ENCODE assay signal across 10 mouse cellular contexts in the genomic region with DNA sequence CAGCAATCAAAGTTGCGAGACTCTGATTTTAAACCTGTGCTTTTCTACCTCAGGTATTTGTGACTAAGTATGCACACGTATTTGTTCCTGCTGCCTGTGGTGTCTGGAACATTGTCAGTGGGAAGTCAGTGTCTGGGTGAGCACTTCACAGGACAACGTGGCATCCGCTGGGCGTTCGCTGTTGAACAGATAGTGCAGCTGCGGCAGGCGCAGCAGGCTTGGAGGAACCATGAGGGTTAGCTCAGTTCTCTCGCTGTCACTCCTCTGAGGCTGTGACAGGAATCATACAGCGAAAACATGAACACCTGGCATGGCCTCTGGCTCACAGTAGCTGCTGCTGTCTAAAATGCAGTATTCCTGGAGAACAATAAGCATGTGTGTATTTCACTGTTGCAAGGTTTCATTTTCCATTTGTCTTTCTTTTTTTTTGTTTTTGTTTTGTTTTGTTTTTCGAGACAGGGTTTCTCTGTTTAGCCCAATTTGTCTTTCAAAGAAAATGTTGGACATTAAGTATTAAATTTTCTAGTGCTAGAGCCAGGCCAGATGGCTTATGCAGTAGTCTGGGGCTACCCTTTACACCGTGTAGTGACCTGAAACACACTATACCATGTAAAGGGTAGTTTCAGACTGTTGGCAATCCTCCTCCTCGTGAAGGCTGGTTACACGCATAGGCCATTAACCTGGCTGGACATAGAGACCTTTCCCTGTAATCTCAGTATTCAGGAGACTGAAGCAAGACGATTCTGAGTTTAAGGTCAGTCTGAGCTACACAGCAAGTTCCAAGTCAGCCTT. TPM values are rescaled to one million over a fixed set of nuclear protein-coding genes. Genes with fewer than 3 reads are reported as not detected.
DNase-seq lines count a peak whose midpoint lies in the region; ATAC-seq and TF ChIP-seq lines count a peak whose summit lies in the region.
"Had no signal": no experiment of that assay in that cellular context is flagged by ENCODE, and none has a peak within 500 bp of the region (broad histone marks: within the 10 kb centered on the region; RNA-seq: fewer than 3 reads in every experiment).

No protein-coding gene starts in this region.

- H3K4me1 ChIP-seq in heart, embryonic 13.5 days: peaks cover 19% of the 10 kb centered on the region
- no peaks in the 10 kb centered on the region; the same call in 1 of the 2 replicates for H3K4me1 ChIP-seq in heart, adult 2 months (ENCODE audit: control insufficient read depth, insufficient read depth, low read length)
- H3K4me1 ChIP-seq in hindbrain, embryonic 15.5 days (replicated peaks): no peaks in the 10 kb centered on the region
- no peaks in the 10 kb centered on the region for H3K4me1 ChIP-seq in lung, postnatal 0 days (ENCODE audit: insufficient read depth, low read depth, low read length)

- peaks cover 63% of the 10 kb centered on the region for H3K36me3 ChIP-seq in heart, embryonic 13.5 days
- H3K36me3 ChIP-seq in heart, adult 2 months (ENCODE audit: control insufficient read depth, insufficient read depth, low read length): no peaks in the 10 kb centered on the region; the same call in 1 of the 2 replicates
- H3K36me3 ChIP-seq in hindbrain, embryonic 15.5 days: no peaks in the 10 kb centered on the region
- H3K36me3 ChIP-seq in lung, postnatal 0 days (ENCODE audit: insufficient read depth, low read length): 0 out of 2 replicates have a peak, but pooled peaks cover 2% of the 10 kb centered on the region

- no peak for DNase-seq in heart, adult 2 months
- DNase-seq in retina, postnatal 1 day: peak; percentile 17
- no peak for DNase-seq in retina, embryonic 14.5 days (ENCODE audit: low spot score)
- peak; percentile 76 for DNase-seq in thymus, postnatal 14 days
- DNase-seq in embryo, embryonic 9.5 days (ENCODE audit: extremely low spot score): no peak
- no peak for DNase-seq in lung, postnatal 0 days (ENCODE audit: low spot score)
- DNase-seq: cerebellum, postnatal 10 days; lung, postnatal 36 days had no signal

- TF ChIP-seq CTCF in heart, adult 2 months (IDR thresholded peaks at IDR 0.05): no peak
- no peak for TF ChIP-seq CTCF in lung, postnatal 0 days (IDR thresholded peaks at IDR 0.05)

- no peaks in the 10 kb centered on the region for H3K27me3 ChIP-seq in heart, embryonic 13.5 days (replicated peaks)
- H3K27me3 ChIP-seq in heart, adult 2 months (ENCODE audit: control insufficient read depth, insufficient read depth, low read length): no peaks in the 10 kb centered on the region
- H3K27me3 ChIP-seq in hindbrain, embryonic 15.5 days: no peaks in the 10 kb centered on the region
- no peaks in the 10 kb centered on the region for H3K27me3 ChIP-seq in lung, postnatal 0 days (replicated peaks; ENCODE audit: insufficient read depth, low read length)

- H3K4me3 ChIP-seq in heart, embryonic 13.5 days: no peak overlapping the region
- H3K4me3 ChIP-seq in heart, adult 2 months: no peak overlapping the region
- H3K4me3 ChIP-seq in hindbrain, embryonic 15.5 days: no peak overlapping the region
- H3K4me3 ChIP-seq in lung, postnatal 0 days (ENCODE audit: low read depth, low read length): no peak overlapping the region

- no peaks in the 10 kb centered on the region for H3K79me2 ChIP-seq in heart, adult 2 months (replicated peaks; ENCODE audit: control insufficient read depth, insufficient read depth, low read length)

- intact Hi-C loops in heart, adult 2 months (cut with DNase I): loop anchor here (10.0 kb wide), 1 partner anchor 599 kb away; a partner anchor contains a TSS

- H3K9ac ChIP-seq in heart, embryonic 13.5 days: no peak overlapping the region
- no peak overlapping the region for H3K9ac ChIP-seq in heart, adult 2 months (ENCODE audit: low read depth, low read length)
- no peak overlapping the region for H3K9ac ChIP-seq in hindbrain, embryonic 15.5 days
- H3K9ac ChIP-seq in lung, postnatal 0 days (replicated peaks; ENCODE audit: low read depth): no peak overlapping the region

- H3K9me3 ChIP-seq in heart, embryonic 13.5 days: no peaks in the 10 kb centered on the region
- no peaks in the 10 kb centered on the region for H3K9me3 ChIP-seq in hindbrain, embryonic 15.5 days
- no peaks in the 10 kb centered on the region for H3K9me3 ChIP-seq in lung, postnatal 0 days (ENCODE audit: low read length)

- no peak overlapping the region for H3K4me2 ChIP-seq in heart, embryonic 13.5 days
- no peak overlapping the region for H3K4me2 ChIP-seq in hindbrain, embryonic 15.5 days
- no peak overlapping the region for H3K4me2 ChIP-seq in lung, postnatal 0 days (replicated peaks; ENCODE audit: low read depth, low read length)

- TF ChIP-seq POLR2A in heart, adult 2 months (IDR thresholded peaks at IDR 0.05; ENCODE audit: insufficient read depth, low read depth, low read length): no peak

- TF ChIP-seq EP300 in heart, adult 2 months (IDR thresholded peaks at IDR 0.05; ENCODE audit: insufficient read depth, low read depth, low read length): no peak
- TF ChIP-seq EP300 in lung, postnatal 0 days (IDR thresholded peaks at IDR 0.05): no peak

- 64% methylated on average over 15 of the region's 15 CpGs for WGBS in heart, embryonic 13.5 days
- WGBS in heart, adult 2 months: 77% methylated on average over 15 of the region's 15 CpGs
- WGBS in hindbrain, embryonic 15.5 days: 84% methylated on average over 15 of the region's 15 CpGs
- 87% methylated on average over 15 of the region's 15 CpGs for WGBS in lung, postnatal 0 days

- no peak for ATAC-seq in heart, embryonic 13.5 days (ENCODE audit: extremely low read depth, insufficient number of reproducible peaks, low FRiP score, low TSS enrichment)
- ATAC-seq in hindbrain, embryonic 15.5 days (ENCODE audit: low FRiP score, low read depth): peak; percentile 61; the same call in 1 of the 2 replicates
- no peak for ATAC-seq in lung, postnatal 0 days

- H3K27ac ChIP-seq in heart, embryonic 13.5 days (replicated peaks): peak overlapping the region; percentile 13
- H3K27ac ChIP-seq in heart, adult 2 months: no peak overlapping the region; the same call in 1 of the 2 replicates
- H3K27ac ChIP-seq in hindbrain, embryonic 15.5 days (replicated peaks): 0 out of 2 replicates have a peak overlapping the region, but pooled peaks have one; percentile 18
- no peak overlapping the region for H3K27ac ChIP-seq in lung, postnatal 0 days (ENCODE audit: low read length)

RNA-seq across cellular contexts. Expression of a gene that starts 20.2 kb away (rescaled TPM):
- polyA plus RNA-seq in heart, embryonic 13.5 days (2015; fragmentation: Nextera tagmentation; extraction: Ambion mirVana): 84.2 and 90.9 TPM in 2 replicates
- 10 to 100 TPM; 38.8 to 44.8 TPM for total RNA-seq in heart, adult 2 months (2021)
- polyA plus RNA-seq in heart, adult 2 months (2012; rRNA removed): 35.6 and 63.3 TPM in 2 replicates
- polyA plus RNA-seq in hindbrain, embryonic 15.5 days (2015; fragmentation: Nextera tagmentation; extraction: Ambion mirVana): 22.7 and 23.7 TPM in 2 replicates
- 99.5 and 112 TPM in 2 replicates for polyA plus RNA-seq in lung, postnatal 0 days (2015; fragmentation: Nextera tagmentation; extraction: Ambion mirVana)

RNA-seq across cellular contexts. Expression of a gene that starts 52.8 kb away (rescaled TPM):
- polyA plus RNA-seq in heart, embryonic 13.5 days (2015; fragmentation: Nextera tagmentation; extraction: Ambion mirVana): 21.6 and 22.7 TPM in 2 replicates
- total RNA-seq in heart, adult 2 months (2021): 10 to 100 TPM; 22.0 to 28.2 TPM
- polyA plus RNA-seq in heart, adult 2 months (2012; rRNA removed): 12.9 and 20.7 TPM in 2 replicates
- 35.0 and 44.8 TPM in 2 replicates for polyA plus RNA-seq in hindbrain, embryonic 15.5 days (2015; fragmentation: Nextera tagmentation; extraction: Ambion mirVana)
- polyA plus RNA-seq in lung, postnatal 0 days (2015; fragmentation: Nextera tagmentation; extraction: Ambion mirVana): 23.6 and 28.6 TPM in 2 replicates

Comparison
In these comparisons a context has a peak if more than half of its experiments do, and no peak if none do; other contexts are left out.
1. H3K27ac ChIP-seq: peak in heart, embryonic 13.5 days (single experiment) and hindbrain, embryonic 15.5 days (single experiment); none in heart, adult 2 months (single experiment) and lung, postnatal 0 days (single experiment).
2. DNase-seq: peak in retina, postnatal 1 day (single experiment) and thymus, postnatal 14 days (single experiment); none in heart, adult 2 months (0 of 2), retina, embryonic 14.5 days (single experiment), embryo, embryonic 9.5 days (single experiment) and lung, postnatal 0 days (single experiment).